Mouse (Mus musculus) CD4-positive, CD25-positive, alpha-beta regulatory T cell, adult 2 months (primary cell): ENCODE data around the gene Dvl1.

Experiments used
- DNase-seq: peaks from one replicate; pipeline ENCODE4 v3.0.0-alpha.2; 2012; ENCODE audit warnings: low read depth, low spot score

Gene Dvl1

DNA sequence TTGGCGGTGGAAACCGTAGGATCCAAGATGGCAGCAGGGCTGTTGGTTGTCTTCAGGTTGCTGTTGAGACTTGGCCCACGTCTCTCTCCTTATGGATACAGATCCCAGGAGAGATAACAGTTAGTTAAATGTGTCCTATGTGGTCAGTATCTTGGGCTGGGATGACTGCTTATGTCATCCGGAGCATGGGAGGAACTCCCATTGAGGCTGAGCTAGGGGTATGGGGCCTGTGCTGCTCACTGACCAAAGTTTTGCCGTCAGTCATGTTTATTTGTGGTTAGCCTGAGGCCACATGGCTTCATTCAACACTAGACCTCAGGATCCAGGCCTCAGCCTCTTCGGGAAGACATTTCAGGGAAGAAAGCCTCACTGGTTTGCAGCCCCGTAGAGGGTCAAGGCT lies 24.2 kb downstream of the Dvl1 start:
- no peak for DNase-seq

GRCm38 (mm10) chr4:155883587-155883986 lies 36.4 kb downstream of the Dvl1 start:
- no peak for DNase-seq

- DNase-seq: no peak
These were observed 39.1 kb downstream of the Dvl1 start for GRCm38 (mm10) chr4:155886330-155886729.

GRCm38 (mm10) chr4:155887674-155888073 lies 40.5 kb downstream of the Dvl1 start:
- no peak for DNase-seq

DNA sequence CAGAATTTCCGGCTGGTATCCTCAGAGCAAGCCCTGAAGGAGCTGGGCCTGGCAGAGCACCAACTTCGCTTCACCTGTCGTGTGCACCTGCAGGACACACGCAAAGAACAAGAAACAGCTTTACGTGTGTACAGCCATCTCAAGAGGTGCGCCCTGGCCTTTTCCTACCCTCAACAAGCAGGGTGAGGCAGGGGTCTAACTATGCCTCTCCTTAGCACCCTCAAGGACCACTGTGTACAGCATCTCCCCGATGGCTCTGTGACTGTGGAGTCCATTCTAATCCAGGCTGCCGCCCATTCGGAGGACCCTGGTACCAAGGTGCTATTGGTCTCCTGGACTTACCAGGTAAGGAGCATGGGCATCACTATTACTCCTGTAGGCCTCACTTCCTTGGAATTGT lies 41.0 kb downstream of the Dvl1 start:
- no peak for DNase-seq

DNA sequence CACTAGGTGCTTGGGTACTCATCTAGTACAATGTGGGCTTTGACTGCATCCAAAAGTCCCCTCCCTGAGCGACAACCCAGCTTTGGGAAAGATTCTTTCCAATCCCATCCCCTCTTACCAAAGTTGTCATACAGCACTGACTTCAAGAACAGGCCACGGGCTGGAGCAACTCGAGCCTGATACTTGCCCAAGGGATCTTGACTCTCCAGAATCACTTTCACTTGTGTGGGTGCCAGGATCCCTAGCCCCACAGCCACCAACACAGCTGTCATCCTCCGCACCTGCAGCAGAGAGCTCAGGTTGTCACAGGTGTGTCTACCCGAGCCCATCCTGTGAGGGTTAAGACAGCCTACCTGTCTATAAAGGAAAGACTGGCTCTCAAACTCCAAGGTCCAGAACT lies 42.1 kb downstream of the Dvl1 start:
- DNase-seq: no peak

- DNase-seq: no peak
These were observed 43.8 kb downstream of the Dvl1 start for GRCm38 (mm10) chr4:155891011-155891471.

DNA sequence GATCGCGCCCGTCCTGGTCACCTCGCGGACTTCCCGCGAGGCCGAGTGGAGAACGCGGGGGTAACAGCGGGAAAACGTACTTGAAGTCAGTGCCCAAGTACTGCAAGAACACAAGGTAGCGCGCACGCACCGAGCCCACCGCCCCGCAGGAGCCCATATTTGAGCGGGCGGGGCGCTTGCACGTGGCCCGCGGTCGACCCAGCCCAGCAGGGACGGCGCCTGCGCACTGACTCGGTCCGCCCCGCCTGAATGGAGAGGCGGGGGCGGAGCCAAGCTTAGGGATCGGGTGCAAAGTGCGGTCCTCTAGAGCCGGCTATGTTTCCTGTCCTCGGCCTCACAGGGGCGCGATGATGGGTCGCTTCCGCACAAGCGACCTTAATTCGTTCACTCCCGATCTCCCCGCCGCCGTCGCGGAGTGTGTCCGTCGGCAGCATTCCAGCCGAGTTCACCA lies 44.4 kb downstream of the Dvl1 start, which contains the start of the genes Pusl1 and Acap3:
TSS of gene Pusl1 (minus strand) at position 231 of the 451 bp plus-strand sequence.
TSS of gene Acap3 (plus strand) at position 272 of the 451 bp plus-strand sequence.
- DNase-seq: peak; percentile 99

GRCm38 (mm10) chr4:155892017-155892416 lies 44.8 kb downstream of the Dvl1 start:
- DNase-seq: peak; percentile 93

GRCm38 (mm10) chr4:155892438-155893211 lies 45.4 kb downstream of the Dvl1 start:
- no peak for DNase-seq

GRCm38 (mm10) chr4:155893212-155893690 lies 46.0 kb downstream of the Dvl1 start:
- DNase-seq: no peak

- DNase-seq: peak; percentile 46
These were observed 47.2 kb downstream of the Dvl1 start for GRCm38 (mm10) chr4:155894311-155894881.

- no peak for DNase-seq
These were observed 48.0 kb downstream of the Dvl1 start for GRCm38 (mm10) chr4:155895216-155895615.

- DNase-seq: no peak
These were observed 48.6 kb downstream of the Dvl1 start for GRCm38 (mm10) chr4:155895826-155896225.

GRCm38 (mm10) chr4:155896461-155896860 lies 49.3 kb downstream of the Dvl1 start:
- DNase-seq: no peak

DNA sequence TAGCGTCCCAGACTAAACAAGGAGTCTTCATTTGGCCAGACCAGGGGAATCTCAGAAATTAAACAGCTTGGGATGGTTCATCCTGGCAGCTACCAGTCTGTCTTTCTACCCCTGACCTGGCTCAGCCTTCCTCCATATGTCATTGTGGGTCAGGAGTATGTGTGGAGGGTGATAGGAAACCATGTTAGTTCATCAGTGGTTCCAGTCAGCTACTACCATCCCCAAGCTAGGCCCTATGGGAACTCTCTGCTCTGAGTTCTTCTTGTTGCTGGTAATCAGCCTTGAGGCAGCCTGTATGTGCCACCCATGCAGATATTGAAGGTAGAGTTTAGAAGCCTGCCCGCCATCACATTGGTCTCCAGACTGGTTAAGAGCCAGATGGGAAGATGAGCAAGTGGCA lies 51.1 kb downstream of the Dvl1 start:
- no peak for DNase-seq

GRCm38 (mm10) chr4:155899355-155899754 lies 52.2 kb downstream of the Dvl1 start:
- no peak for DNase-seq

GRCm38 (mm10) chr4:155901205-155901604 lies 54.0 kb downstream of the Dvl1 start:
- DNase-seq: no peak

- DNase-seq: no peak
These were observed 56.0 kb downstream of the Dvl1 start for GRCm38 (mm10) chr4:155903246-155903645.

GRCm38 (mm10) chr4:155904318-155905102 lies 57.3 kb downstream of the Dvl1 start:
- peak; percentile 53 for DNase-seq

DNA sequence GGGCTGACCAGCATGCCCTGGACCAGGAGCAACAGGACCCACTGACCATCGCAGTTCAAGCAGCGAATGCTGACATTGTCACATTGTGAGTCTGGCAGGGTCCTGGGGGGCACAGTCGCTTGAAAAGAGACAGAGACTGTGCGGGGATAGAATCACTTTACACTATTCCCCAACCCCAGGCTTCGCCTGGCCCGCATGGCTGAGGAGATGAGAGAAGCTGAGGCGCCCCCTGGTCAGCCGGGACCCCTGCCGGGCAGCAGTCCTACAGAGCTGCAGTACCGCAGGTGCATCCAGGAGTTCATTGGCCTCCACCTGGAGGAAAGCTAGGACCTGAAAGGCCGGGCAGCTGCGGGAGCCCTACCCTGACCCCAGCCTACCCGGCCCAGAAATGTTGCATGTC lies 58.4 kb downstream of the Dvl1 start:
- no peak for DNase-seq

DNA sequence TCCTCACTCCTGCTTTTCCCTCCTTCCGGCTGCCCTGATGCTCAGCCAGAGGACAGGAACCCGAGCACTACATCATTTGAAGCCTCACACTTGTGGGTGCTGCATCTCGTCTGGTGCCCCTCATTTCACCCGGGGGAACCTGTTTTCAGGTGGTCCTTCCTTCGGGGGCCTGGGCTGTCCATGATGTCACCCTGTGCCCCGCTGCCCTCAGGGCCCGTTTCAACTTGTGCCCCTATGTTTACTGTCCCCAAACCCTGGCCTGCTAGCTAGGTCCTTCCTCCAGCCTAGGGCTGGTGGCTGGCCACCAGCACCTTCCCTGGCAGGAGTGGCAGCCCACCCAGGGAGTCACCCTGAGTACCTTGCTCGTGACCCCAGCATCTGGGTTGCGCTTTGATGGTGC lies 58.9 kb downstream of the Dvl1 start:
- DNase-seq: no peak
